Mouse (Mus musculus) T-helper 1 cell (primary cell): ENCODE measurements around the gene Ism1.

ENCODE experiments used
- in situ Hi-C: fragments of 300-600 bp; cut with MboI, MseI; formaldehyde crosslinking; loops from one replicate; pipeline ENCODE4 v1.15.1; 2025; ENCODE audit warnings: high pct_unique_total_duplicates

Gene Ism1

DNA sequence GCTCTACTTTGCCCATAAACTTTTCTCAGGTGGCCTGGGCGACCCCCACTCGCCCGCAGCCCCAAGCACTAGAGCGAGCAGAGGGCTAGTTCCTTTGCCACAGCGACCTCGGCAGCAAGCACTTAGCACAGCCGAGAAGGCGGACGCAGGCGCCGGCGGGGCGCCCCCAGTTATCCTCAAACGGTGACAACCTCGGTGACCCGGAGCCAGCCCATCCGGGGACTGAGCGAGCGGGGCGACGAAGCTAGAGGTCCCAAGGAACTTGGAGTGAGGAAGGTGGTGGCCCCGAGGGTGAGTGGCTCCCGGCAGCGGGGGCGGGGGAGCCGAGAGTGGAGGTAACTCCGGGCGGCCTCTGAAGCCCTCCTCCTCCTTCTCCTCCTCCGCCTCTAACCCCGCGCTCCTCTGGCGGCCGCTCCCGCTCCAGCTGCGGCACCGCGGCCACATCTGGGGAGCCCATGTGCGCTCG is at the start of gene Ism1:
Gene Ism1 (plus strand): TSS at position 370 of the 466 bp plus-strand sequence.
- in situ Hi-C loops = no loop called here

DNA sequence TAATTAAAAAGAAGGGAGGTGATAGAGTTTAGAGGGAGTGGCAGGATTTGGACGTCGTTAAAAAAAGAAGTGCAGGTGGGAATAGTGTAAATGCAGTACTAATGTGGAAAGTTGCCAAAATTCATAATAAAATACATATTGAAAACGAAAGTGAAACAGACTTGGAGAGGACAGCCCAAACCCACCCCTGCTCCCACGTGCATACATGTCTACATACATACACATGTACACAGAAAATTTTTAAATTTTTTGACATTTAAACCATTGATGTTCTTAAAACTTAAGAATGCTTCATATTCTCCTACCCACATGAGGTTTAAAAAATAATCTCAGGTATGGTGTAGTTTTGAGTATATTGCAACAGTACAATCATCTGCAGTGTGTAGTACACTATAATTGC is 49.2 kb upstream of the Ism1 start:
- in situ Hi-C loops = no loop called here

DNA sequence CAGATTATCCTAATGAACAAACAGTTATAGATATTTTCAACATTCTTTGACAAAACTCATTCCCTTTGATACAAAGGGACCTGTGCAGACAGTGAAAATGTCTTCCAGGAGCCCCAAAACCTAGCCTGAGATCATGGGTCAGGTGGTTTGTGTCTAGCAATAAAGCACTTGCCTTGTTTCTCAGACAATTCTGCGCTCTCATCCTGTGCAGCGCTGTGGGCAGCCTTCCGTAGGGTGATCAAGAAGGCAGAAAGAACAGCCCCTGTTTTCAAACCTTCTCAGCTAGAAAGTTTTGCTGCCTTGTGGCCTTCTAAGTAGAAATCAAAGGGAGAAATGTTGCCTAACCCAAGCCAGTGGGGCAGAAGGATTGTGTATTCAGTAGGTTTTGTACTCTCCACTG is 48.3 kb upstream of the Ism1 start:
- in situ Hi-C loops = no loop called here

DNA sequence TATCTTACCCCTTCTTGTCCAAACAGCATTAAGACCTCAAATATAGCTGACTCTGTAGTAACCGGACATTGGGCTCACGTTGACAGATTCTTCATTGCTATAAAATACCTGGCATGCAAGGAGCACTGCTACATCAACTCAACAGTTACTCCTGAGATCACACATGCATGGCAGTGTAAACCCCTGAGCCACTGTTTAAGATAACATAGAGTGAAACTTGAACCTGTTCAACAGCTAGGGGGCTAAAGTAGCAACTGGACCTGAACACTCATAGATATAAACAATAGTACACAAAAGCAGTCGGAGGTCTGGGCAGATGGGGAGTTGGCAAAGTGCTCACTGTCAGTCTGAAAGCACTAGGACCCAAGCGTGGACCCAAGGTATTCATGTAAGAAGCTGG is 43.5 kb upstream of the Ism1 start:
- in situ Hi-C loops = no loop called here

- in situ Hi-C loops = no loop called here
Observed at GRCm38 (mm10) chr2:139637861-139638260, 40.1 kb upstream of the Ism1 start.

DNA sequence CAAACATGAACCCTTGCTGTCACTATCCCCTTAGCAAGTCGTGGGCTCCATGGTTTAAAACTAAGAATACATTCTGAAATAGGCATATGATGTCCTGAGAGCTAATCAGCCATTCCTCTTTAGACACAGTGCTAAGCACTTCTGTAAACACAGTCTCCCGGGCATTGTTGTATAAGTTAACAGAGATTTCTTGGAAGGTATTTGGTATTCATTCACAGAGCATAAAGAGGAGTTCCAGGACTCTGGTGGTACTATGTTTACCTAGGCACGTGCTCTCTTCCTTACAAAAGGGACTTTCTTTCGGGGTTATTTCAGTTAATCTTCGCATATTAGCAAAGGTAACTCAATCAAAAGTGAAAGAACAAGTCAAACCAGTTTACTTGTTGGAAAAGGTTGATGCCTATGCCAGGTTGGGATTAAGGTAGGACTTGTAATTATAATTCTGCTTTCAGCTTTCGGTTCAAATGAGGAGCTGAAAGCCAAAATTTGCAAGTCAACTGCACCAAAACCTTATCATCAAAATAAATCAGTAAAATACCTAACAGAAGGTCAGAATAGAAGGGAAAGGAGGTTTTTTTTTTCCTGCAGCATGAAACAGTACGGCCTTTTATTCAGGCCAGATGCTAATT is 36.1 kb upstream of the Ism1 start:
- in situ Hi-C loops = no loop called here

- in situ Hi-C loops = no loop called here
Observed at GRCm38 (mm10) chr2:139649518-139649917, 28.5 kb upstream of the Ism1 start.

- in situ Hi-C loops = no loop called here
Observed at GRCm38 (mm10) chr2:139656750-139657149, 21.2 kb upstream of the Ism1 start.

- in situ Hi-C loops = no loop called here
Observed at GRCm38 (mm10) chr2:139671838-139672237, 6.1 kb upstream of the Ism1 start.

GRCm38 (mm10) chr2:139672371-139672770 is 5.6 kb upstream of the Ism1 start:
- in situ Hi-C loops = no loop called here

DNA sequence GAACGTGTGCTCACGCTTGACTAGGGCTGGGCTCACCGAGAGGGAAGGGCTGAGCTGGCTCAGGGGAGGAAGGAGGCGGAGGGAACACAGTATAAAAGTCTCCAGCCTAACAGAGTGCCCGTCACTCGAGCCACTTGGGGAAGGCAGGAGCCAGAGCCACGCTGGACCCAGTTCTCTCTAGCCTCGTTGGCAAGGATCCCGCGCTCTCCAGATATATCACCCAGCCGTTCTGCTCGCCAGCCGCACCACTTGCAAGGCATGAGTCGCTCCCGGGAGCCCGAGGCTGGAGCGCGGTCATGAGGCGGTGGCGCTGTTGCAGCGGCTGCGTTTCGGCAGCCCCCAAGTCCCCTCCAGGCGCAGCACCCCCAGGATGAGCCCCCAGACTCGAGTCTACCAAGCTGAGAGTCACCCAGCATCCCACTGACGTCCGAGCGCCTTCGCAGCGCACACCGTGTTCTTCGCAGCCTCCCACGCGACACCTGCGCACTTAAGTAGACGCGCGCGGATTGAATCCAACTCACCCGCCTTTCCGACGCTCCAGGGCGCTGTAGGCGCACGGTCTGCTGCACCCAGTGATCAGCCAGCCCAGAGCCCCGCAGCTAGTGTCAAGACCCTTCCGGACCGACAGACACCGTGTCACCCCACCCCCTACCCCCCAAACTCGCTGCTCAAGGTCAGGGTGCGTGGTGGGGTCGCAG is 764 bp upstream of the Ism1 start:
- in situ Hi-C loops = no loop called here

DNA sequence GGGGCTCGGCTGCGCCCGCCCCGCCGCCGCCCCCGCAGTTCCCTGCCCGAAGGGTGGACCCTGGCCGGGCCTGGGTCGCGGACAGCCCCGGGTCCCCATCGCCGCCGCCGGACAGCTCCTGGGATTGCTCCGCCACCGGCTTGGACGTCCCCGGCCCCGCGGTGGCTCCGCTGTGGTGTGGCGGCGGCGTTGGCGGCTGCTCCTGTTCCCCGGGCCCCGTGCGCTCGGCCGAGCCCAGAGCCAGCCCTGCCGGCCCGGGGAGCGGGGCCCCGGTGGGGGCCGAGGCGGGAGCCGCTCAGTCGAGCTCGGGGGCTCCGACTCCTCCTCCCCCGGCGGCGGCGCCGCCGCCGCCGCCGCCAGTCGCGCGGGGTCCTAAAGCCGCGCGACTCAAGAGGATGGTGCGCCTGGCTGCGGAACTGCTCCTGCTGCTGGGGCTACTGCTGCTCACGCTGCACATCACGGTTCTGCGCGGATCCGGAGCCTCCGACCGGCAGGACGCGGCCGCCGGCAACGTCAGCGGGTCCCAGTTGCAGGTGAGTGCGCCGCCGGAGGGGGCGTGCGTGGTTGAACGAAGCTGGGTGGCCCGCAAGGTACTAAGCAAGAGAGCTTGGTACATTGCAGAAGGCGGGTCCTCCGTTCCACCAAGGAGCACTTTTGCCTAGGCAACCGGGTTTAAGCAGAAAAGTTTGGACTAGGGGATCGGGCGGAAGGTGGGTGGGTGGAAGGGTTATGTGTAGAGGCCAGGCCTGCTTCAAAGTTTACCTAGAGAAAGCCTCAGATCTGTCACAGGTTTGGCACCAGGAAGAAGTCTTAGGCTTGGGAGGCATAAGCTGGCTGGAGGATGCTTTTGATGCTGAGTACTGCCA is 530 bp downstream of the Ism1 start:
- in situ Hi-C loops = no loop called here

GRCm38 (mm10) chr2:139682540-139682939 is 4.6 kb downstream of the Ism1 start:
- in situ Hi-C loops = no loop called here

- in situ Hi-C loops = no loop called here
Observed at GRCm38 (mm10) chr2:139689442-139690003, 11.5 kb downstream of the Ism1 start.

DNA sequence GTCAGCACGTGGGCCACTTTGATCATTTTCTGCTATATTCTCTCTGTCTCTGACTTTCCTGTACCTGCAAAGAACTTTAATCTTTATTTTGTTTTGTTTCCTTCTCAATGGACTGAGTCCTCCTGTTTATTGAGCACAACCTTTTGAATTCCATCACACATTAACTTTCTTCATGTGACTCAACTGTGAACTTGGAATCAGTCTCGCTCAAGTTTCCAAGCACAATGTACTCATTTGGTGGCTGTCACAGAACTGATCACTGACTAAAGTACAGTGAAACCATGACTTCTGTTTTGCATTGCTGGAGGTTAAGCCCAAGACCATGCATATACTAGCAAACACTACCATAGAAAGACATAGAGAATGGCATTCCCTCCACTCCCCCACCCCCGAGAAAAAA is 15.5 kb downstream of the Ism1 start:
- in situ Hi-C loops = no loop called here

- in situ Hi-C loops = no loop called here
Observed at GRCm38 (mm10) chr2:139694638-139695037, 16.7 kb downstream of the Ism1 start.

- in situ Hi-C loops = no loop called here
Observed at GRCm38 (mm10) chr2:139696578-139696977, 18.6 kb downstream of the Ism1 start.

DNA sequence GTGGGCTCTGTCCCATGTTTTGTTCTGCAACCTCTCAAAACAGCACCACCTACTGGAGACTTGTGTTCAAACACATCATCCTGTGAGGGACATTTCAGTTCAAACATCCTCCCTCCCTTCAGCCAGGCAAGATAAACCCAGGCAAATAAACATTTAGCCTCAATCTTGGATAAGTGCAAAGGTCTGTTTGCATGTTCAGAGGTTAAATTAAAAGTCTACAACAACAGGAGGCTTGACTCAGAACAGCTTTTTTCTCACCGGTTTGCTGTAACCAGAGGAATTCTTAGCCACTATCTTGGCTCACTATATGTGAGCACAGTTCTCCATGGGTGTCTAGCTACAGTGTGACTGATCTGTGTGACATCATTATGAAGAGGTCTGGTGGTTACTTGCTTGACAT is 22.6 kb downstream of the Ism1 start:
- in situ Hi-C loops = no loop called here

GRCm38 (mm10) chr2:139704951-139705350 is 27.0 kb downstream of the Ism1 start:
- in situ Hi-C loops = no loop called here

GRCm38 (mm10) chr2:139708194-139708899 is 30.4 kb downstream of the Ism1 start:
- in situ Hi-C loops = no loop called here

DNA sequence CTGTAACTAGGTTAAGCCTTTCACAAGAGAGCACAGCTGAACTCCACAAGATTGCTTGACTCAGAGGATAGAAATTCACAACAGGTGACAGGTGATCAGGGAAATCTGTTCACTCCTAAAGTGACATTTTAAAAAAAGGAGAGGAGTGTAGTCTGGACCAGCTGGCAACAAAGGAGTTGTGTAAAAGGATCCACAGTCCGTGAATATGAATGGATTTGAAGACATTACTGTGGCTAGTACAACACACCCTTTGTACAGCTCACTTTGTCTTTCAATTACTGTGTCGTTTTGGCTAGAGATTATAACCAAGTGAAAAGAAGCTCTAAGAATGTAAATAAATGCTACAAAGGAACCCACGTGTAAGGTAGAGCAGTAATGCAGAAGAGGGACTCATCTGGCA is 33.7 kb downstream of the Ism1 start:
- in situ Hi-C loops = no loop called here

DNA sequence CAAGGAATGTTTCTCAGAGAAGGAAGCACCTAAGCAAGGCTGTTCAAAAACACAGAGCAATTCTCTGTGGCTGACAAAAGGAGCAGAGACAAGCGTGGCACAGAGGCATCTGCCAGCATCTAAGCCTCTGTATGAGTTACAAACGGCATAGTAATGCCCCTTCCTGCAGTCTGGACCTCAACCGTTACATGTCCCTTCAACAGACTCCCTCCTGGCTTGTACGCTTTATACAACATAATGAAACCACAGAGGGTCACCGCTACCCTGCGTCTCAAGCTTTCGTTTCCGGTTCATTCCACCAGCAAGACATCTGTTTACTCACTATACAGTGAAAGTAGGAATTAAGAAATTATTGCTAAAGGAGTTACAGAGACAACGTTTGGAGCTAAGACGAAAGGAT is 34.1 kb downstream of the Ism1 start:
- in situ Hi-C loops = no loop called here
